Mouse (Mus musculus): ENCODE measurements around the gene Dok7.

DNA sequence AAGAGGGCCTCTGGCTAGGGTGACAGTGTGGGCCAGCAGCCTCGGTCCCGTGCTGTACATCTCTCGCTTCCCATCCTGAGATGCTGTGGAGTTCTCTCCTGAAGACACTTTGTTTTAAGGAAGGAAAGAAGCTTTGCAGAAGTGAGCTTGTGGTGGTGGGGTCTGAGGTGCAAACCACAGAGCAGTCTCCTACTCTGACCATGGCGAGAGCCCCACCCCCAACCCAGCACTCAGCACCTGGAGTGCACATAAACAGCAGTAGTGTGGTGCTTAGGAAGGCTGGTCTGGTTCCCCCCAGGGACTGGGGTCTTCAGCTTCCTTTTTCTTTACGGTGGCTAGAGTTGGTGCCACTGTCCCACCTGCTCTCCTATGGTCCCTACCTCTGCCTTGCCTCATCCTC lies 21.4 kb upstream of the Dok7 start:
- TF ChIP-seq POLR2A (IDR thresholded peaks at IDR 0.05; ENCODE audit: insufficient read depth, low read length) (no peak), CTCF (IDR thresholded peaks at IDR 0.05; ENCODE audit: low read depth, low read length) (no peak), EP300 (IDR thresholded peaks at IDR 0.05; ENCODE audit: insufficient read depth, low read depth, low read length) (no peak)

Data from ES-Bruce4 (cell line).